Mouse (Mus musculus) adrenal gland, adult 10 weeks (tissue): ENCODE measurements around the gene Xab2. TPM values are rescaled to one million over a fixed set of nuclear protein-coding genes. Genes with fewer than 3 reads are reported as not detected.

Source experiments
- polyA plus RNA-seq: library from polyadenylated mRNA; stranded (reverse); fragments of 350-450 nt; fragmentation: Illumina TruSeq; extraction: RNeasy Lipid Tissue Mini Kit (QIAGEN cat#74804); gene quantifications from one replicate; pipeline ENCODE4 v1.2.3, GENCODE M21; 2014; ENCODE audit warnings: low read depth, low replicate concordance

Xab2 gene
- polyA plus RNA-seq = 0.87 TPM

DNA sequence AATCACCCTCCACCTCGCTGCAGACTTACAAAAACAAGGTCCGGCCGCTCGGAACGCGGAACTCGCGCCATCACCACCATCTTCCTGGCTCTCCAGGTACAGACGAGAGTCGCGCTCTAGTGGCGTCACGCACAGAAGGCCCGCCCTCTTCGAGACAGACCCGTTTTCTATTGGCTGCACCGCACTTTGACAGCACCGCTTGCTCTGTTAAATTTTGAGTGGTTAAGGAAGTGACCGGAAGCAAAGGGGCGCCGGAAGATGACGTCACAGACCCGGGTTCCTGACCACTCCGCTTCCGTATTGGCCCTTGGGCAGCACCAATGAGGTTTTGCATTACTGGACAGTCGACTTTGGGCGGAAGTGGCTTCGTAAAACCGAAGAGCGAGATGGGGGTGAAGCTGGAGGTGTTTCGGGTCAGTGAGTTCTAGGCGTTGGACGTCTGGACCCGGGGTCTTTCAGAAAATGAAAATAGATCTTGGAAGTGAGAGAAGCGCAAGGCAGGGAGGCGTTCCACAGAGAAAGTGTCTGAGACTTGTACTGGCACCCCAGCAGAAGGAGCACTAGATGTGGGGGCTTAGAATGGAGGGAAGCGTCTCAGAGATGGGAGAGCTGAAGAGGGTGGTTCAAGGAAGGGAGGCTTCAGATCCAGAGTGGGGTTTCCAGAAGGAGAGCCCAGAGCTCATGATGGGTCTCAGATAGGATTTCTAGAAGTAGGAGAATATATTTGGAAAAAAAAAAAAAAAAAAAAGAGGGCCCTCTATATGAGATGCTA, at the start of gene Xab2, which contains the start of gene Pet100:
Gene Xab2, minus strand, starts transcription at position 118 of the 772 bp plus-strand sequence.
Gene Pet100, plus strand, starts transcription at position 350 of the 772 bp plus-strand sequence.

GRCm38 (mm10) chr8:3665507-3665906, 44.4 kb upstream of the Xab2 start, which contains the start of gene Mcemp1:
TSS of gene Mcemp1 (plus strand) at chr8:3665754.

DNA sequence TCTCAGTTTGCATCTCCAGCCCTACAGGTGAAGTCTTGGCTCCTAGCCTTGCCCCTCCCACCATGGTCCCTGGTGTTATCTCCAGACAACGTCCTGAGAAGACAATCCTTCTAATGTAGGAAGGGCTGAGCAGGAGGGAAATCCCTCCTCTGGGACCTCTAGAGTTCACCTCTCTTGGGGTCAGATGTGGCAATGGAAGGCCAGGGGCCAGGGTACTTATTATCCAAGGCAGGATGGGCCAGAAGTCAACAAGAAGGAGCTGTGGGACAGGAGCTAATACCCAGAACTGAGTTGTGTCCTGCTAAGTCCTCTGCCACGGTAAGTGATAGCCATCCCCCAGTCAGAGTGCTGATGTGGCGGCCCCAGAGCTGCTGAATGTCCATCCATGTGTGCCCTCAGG, 34.4 kb upstream of the Xab2 start, which contains the start of gene Retn:
Gene Retn, plus strand, starts transcription at position 245 of the 400 bp plus-strand sequence.

DNA sequence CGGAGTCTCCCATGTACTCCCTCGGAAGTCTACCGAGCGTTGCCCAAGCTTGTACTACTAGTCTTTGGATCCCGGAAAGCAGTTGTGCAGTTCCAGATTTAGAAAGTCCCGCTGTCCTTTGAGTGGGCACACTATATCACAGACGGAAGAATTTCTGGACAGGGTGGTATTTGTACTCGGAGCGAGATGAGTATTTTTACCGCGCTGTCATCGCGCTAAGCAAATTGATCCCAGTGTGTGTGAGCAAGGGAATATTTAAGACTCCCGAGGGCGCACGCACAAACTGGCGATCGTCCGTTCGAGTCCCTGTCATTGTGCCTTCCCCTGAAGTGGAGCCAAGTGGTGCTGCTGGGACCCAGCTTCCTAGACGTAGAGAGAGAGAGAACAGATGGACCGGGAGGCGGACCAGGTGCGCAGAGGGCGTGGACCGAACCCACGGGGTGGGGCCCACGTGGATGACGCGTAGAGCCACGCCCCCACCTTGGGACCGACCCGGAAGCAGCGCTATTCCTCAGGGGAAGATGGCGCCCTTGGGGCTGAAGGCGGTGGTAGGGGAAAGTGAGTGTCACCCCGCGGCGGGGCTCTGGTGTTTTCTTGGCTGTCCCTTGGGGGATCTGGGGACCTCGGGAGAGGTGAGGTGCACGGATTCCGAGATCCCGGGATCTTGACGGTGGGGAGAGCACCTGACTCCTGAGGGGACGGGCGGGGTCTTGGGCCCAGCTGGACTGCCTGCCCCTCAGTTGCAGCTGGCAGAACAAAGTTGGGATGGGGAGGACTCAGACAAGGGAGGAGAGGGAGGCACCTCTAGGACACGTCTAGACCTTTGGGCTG, 9.7 kb upstream of the Xab2 start, which contains the start of gene Stxbp2:
Gene Stxbp2, plus strand, starts transcription at position 309 of the 831 bp plus-strand sequence.

DNA sequence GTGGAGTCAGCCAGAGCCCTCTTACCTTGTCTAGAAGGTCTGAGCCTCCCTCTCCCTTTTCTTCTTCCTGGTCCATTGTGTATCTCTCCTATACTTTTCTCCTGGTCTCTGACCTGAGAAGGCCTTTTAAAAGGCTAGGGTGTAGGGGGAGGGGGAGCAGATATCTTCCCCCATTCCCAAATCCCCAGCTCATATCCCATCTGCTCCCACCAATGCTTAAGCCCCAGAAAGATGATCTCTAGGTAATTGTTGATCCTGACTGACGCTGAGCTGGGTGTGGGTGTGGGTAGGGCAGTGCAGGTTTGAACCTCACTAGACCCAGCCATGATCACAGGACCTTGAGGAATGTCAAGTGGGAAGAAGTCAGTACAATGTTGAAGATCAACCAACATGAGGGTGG, 4.3 kb upstream of the Xab2 start, which contains the start of gene Pcp2:
Gene Pcp2, minus strand, starts transcription at position 101 of the 400 bp plus-strand sequence.

DNA sequence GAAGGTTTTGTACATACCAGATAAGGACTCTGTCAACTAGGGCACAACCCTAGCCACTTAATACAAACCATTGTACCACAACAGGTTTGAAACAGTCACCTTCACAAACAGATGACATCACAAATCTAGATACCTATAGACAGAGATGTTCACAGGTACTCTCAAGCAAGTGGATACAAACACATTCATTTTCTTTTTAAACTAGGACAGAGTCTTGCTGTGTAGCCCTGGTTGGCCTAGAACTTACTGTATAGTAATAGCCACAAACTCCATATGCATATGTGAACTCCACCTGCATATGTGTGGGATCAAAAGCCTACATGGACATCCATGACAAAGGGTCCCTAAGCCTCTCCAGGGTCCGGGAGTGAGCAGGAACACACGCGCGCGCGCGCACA, 34.1 kb downstream of the Xab2 start, which contains the start of gene Camsap3:
Gene Camsap3, plus strand, starts transcription at position 301 of the 398 bp plus-strand sequence.

GRCm38 (mm10) chr8:3567641-3568371, 53.3 kb downstream of the Xab2 start, which contains the start of gene C330021F23Rik:
TSS of gene C330021F23Rik (plus strand) at chr8:3567990.

Other genes with a start within 250 kb of the Xab2 start
- 6.4 TPM for gene Arhgef18, start 228.3 kb downstream of the Xab2 start, polyA plus RNA-seq
- 0.82 TPM for gene Pex11g, start 153.6 kb downstream of the Xab2 start, polyA plus RNA-seq
- not detected for gene Tex45, start 150.5 kb downstream of the Xab2 start, polyA plus RNA-seq
- 2.8 TPM for gene Zfp358, start 128.2 kb downstream of the Xab2 start, polyA plus RNA-seq
- gene Mcoln1, start 120.9 kb downstream of the Xab2 start, polyA plus RNA-seq = 12.9 TPM
- gene Pnpla6, start 105.9 kb downstream of the Xab2 start, polyA plus RNA-seq = 5.8 TPM
- not detected for gene C330021F23Rik, start 53.3 kb downstream of the Xab2 start, polyA plus RNA-seq
- 0.58 TPM for gene Camsap3, start 34.0 kb downstream of the Xab2 start, polyA plus RNA-seq
- 18.3 TPM for gene Pet100, start 232 bp upstream of the Xab2 start, polyA plus RNA-seq
- gene Pcp2, start 4.2 kb upstream of the Xab2 start, polyA plus RNA-seq = not detected
- 15.1 TPM for gene Stxbp2, start 9.6 kb upstream of the Xab2 start, polyA plus RNA-seq
- gene Retn, start 34.5 kb upstream of the Xab2 start, polyA plus RNA-seq = 32.8 TPM
- not detected for gene Mcemp1, start 44.4 kb upstream of the Xab2 start, polyA plus RNA-seq
- 3.4 TPM for gene Fcor, start 51.0 kb upstream of the Xab2 start, polyA plus RNA-seq
- gene Trappc5, start 55.0 kb upstream of the Xab2 start, polyA plus RNA-seq = 8.7 TPM
- gene Fcer2a, start 72.9 kb upstream of the Xab2 start, polyA plus RNA-seq = 0.76 TPM
- not detected for gene Clec4g, start 99.3 kb upstream of the Xab2 start, polyA plus RNA-seq
- gene Cd209a, start 127.7 kb upstream of the Xab2 start, polyA plus RNA-seq = 2.3 TPM
- gene Cd209e, start 233.0 kb upstream of the Xab2 start, polyA plus RNA-seq = not detected